Mouse (Mus musculus) neural tube, embryonic 12.5 days (tissue): ENCODE measurements around the gene Psmc3. TPM values are rescaled to one million over a fixed set of nuclear protein-coding genes. Genes with fewer than 3 reads are reported as not detected.

Experiments
- ATAC-seq: fragments of 200-750 bp; cut with Nextera tagmentation; 2 replicates; pipeline ENCODE4 v1.8.0; 2017; ENCODE audit warnings: low read depth, mild to moderate bottlenecking, moderate TSS enrichment, moderate library complexity; ENCODE audit not compliant: low FRiP score
- H3K27ac ChIP-seq: fragments of 300-500 bp; sonication (generic); 2 replicates; pipeline ENCODE4 v1.5.1; 2016
- H3K27me3 ChIP-seq: fragments of 300-500 bp; sonication (generic); replicated peaks from 2 replicates; pipeline ENCODE4 v1.6.1; 2016; ENCODE audit warnings: mild to moderate bottlenecking
- H3K36me3 ChIP-seq: fragments of 300-500 bp; sonication (generic); 2 replicates; pipeline ENCODE4 v1.6.1; 2016; ENCODE audit warnings: mild to moderate bottlenecking
- H3K4me1 ChIP-seq: fragments of 300-500 bp; sonication (generic); 2 replicates; pipeline ENCODE4 v1.6.1; 2016
- H3K4me2 ChIP-seq: fragments of 300-500 bp; sonication (generic); replicated peaks from 2 replicates; pipeline ENCODE4 v1.6.1; 2016; ENCODE audit warnings: mild to moderate bottlenecking
- H3K4me3 ChIP-seq: fragments of 300-500 bp; sonication (generic); 2 replicates; pipeline ENCODE4 v1.5.1; 2016
- H3K9ac ChIP-seq: fragments of 300-500 bp; sonication (generic); 2 replicates; pipeline ENCODE4 v1.6.1; 2016; ENCODE audit warnings: mild to moderate bottlenecking
- H3K9me3 ChIP-seq: fragments of 300-500 bp; sonication (generic); 2 replicates; pipeline ENCODE4 v1.6.1; 2016; ENCODE audit warnings: mild to moderate bottlenecking
- WGBS: fragments of 180-500 bp; shearing (Covaris S2); methylation state at CpG from one replicate; pipeline ENCODE4 v1.1.7; 2016; 5-methylcytosine and 5-hydroxymethylcytosine counted together
- polyA plus RNA-seq: library from polyadenylated mRNA; unstranded; fragments of >200 nt; fragmentation: Nextera tagmentation; extraction: Ambion mirVana; gene quantifications from 2 replicates; pipeline ENCODE4 v1.2.1, GENCODE M21; 2016

The Psmc3 gene
- polyA plus RNA-seq, 1 experiment from 2014 or later = 296 TPM

DNA sequence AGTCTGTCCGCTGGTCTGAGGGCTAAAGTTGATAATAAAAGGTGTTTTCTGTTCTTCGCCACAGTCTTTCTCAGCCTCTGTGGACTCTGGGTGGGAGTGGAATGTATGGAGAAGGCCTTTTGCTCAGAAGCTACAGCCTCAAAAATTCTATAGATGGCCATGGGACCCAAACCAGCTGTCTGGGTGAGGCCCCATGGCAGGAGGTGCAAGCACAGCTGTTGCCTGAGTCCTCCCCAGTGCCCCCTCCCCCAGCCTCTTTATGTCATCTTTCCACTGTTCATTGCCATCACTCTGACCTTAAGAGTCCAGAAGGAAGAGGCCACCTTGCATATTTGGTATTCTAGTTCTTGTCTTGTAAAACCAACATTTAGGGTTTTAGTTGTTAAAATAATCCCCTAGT is 5.6 kb downstream of the Psmc3 start:
- no peak for ATAC-seq
- Histone ChIP-seq H3K4me1 (peaks cover 10% of the 10 kb centered on the region), H3K4me2 (no peak overlapping the region), H3K9ac (no peak overlapping the region), H3K27me3 (no peaks in the 10 kb centered on the region), H3K36me3 (peaks cover 86% of the 10 kb centered on the region), H3K4me3 (no peak overlapping the region), H3K9me3 (no peaks in the 10 kb centered on the region), H3K27ac (no peak overlapping the region)
- WGBS = 93% methylated on average over 2 of the region's 2 CpGs

DNA sequence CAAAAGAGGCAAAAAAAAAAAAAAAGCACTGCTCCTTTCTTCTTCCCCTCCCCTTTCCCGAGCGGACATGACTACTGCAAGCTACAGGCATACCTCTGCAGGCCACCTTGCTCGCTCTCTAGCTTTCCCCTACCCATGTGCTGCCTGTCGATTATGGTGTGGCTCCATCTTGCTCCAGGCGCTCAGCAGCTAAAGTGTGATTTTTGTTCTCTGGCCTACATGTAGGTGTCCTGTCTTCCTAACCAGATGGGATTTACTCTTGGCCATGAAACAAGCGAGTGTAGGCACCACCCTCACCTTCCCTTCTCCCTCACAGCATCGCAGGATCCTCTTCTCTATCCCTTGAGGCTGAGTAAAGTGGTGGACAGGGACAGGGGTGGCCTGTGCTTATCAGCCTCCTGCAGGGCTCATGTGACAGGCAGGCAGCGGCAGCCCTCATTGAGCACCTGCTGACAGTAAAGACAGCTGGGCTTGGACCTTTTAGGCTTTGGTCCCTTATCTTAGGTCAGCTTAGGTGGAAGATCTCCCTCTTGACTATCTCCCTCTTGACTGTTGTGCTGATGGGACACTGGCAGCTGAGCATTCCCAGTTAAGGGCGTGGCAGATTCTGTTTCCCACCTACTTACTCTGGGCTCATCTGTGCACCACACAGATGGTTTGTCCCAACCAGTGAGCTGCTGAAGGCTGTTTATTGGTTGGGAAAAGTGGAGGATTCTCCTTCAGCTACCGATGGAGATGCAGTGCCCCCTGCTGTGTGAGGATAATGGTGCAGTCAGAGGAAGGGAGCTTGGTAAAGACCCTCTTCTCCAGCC is 6.9 kb downstream of the Psmc3 start:
- Histone ChIP-seq H3K27me3 (no peaks in the 10 kb centered on the region), H3K27ac (no peak overlapping the region), H3K4me3 (no peak overlapping the region), H3K4me1 (no peaks in the 10 kb centered on the region), H3K4me2 (no peak overlapping the region), H3K9ac (no peak overlapping the region), H3K9me3 (no peaks in the 10 kb centered on the region), H3K36me3 (peaks cover 87% of the 10 kb centered on the region)
- WGBS = 78% methylated on average over 10 of the region's 10 CpGs
- 0 out of 2 replicates have a peak, but pooled peaks have one; percentile 26 for ATAC-seq

DNA sequence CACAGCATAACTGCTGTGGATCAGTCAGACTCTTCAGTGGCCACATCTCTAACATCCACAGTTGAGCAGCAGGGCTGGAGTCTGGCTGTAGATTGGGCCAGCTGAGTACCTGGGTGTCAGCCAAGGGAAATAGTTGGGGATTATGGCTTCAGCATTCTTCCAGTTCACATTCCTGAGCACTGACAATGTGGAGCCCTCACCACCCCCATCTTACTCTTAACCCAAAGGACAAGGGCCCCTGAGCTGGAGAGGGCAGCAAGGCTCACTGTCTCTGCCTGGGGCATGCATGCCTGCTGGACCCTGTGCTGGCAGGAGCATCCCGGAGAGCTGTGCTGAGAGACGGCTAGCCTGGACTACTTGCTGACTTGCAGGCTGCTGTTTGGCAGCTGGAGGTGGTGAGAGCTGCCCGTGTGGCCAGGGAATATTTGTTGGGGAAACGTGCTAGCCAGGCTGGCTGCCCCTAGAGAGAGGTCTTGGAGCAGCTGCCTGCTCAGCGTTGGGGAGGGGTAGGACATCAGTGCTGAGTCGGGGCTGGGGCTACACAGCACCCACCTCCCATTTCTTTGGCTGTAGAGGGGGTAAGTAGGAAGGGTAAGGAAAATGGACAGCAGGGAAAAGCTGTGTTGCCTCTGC is 8.2 kb downstream of the Psmc3 start:
- Histone ChIP-seq H3K27ac (no peak overlapping the region), H3K27me3 (no peaks in the 10 kb centered on the region), H3K4me3 (no peak overlapping the region), H3K9ac (no peak overlapping the region), H3K9me3 (no peaks in the 10 kb centered on the region), H3K4me2 (no peak overlapping the region), H3K4me1 (no peaks in the 10 kb centered on the region), H3K36me3 (peaks cover 75% of the 10 kb centered on the region)
- WGBS = 85% methylated on average over 6 of the region's 6 CpGs
- ATAC-seq = no peak

DNA sequence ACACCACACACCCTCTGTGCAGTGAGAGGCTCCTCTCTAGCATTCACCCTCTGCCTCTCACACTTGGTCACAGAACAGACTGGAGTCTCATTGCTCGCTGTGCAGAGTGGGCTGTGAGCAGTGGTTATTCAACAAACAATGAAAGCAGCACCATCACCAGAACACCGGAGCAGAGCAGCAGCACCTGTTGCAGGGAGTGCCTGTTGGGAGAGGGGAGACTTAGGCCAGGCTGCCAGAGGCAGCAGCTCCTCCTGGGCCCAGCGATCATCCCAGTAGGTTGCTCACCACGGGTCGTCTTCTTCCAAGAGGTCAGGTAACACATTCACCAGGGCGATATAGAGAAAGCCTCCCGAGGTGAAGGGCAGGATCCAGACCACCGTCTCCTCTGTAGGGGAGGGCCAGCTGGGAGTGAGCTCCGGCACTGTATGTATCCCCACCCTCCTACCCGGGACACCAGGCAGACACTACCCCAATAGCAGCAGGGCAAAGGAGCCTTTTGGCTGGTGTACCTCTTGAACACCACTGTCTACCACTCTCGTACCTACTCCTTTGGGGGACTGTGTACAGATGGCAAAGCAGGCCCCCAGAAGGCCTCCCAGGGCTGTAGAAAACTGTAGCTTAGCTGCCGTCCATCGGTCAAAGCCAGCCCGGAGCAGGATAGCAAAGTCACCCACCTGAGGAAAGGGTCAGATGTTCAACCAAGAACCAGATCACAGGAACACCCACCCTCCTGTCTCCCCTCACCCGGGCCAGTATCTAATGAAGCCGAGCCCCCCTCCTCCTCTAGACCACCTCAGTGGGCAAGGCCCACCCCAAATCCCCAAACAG is 9.2 kb downstream of the Psmc3 start:
- Histone ChIP-seq H3K9ac (no peak overlapping the region), H3K4me1 (no peaks in the 10 kb centered on the region), H3K4me2 (no peak overlapping the region), H3K4me3 (no peak overlapping the region), H3K9me3 (no peaks in the 10 kb centered on the region), H3K27me3 (no peaks in the 10 kb centered on the region), H3K36me3 (peaks cover 65% of the 10 kb centered on the region), H3K27ac (no peak overlapping the region)
- no peak for ATAC-seq
- WGBS = 93% methylated on average over 16 of the region's 16 CpGs

DNA sequence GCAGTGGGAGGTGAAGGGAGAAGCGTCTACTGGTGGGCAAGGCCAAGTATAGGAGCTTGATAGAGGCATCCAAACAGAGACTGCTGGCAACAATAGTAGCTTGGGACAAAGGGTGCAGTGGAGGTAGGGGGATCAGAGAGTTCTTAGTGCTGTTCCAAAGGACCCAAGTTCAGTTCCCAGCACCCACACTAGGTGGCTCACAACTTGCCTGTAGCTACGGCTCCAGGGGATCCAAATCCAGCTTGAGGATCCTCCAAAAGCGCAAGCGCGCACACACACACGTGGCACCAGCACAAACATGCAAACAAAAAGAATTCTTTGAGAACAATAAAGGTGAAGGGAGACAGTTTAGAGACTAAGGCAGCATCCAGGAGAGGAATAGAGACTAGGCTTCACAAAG is 10.4 kb downstream of the Psmc3 start:
- no peak overlapping the region for H3K4me2 ChIP-seq
- no peak overlapping the region for H3K9ac ChIP-seq
- H3K9me3 ChIP-seq = no peaks in the 10 kb centered on the region
- no peak for ATAC-seq
- H3K4me3 ChIP-seq = no peak overlapping the region
- peaks cover 52% of the 10 kb centered on the region for H3K36me3 ChIP-seq
- H3K27me3 ChIP-seq = no peaks in the 10 kb centered on the region
- H3K4me1 ChIP-seq = peaks cover 10% of the 10 kb centered on the region
- WGBS = 85% methylated on average over 6 of the region's 6 CpGs
- H3K27ac ChIP-seq = no peak overlapping the region

DNA sequence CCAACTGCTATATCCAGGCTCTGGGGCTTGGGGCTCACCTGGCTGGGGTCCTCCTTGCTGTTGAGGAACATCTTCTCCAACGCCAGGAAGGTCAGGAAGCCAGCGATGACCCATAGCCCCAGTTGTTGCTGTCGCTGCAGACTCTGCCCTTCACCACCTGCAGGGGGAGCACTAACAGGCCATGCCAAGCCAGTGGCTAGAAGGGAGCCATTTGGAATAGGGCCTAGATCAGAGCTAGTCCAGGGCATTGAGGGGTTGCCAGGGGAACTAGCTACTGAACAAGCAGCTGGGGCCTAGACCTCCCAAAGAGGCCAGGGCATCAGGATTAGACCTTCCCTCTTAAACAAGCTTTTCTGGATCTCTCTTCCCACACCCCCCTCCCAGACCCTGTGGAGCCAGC is 11.7 kb downstream of the Psmc3 start:
- peaks cover 16% of the 10 kb centered on the region for H3K4me1 ChIP-seq
- H3K4me2 ChIP-seq = no peak overlapping the region
- no peaks in the 10 kb centered on the region for H3K9me3 ChIP-seq
- no peak for ATAC-seq
- 45% methylated on average over 3 of the region's 3 CpGs for WGBS
- H3K9ac ChIP-seq = no peak overlapping the region
- no peak overlapping the region for H3K4me3 ChIP-seq
- no peak overlapping the region for H3K27ac ChIP-seq
- H3K36me3 ChIP-seq = peaks cover 43% of the 10 kb centered on the region
- H3K27me3 ChIP-seq = no peaks in the 10 kb centered on the region

DNA sequence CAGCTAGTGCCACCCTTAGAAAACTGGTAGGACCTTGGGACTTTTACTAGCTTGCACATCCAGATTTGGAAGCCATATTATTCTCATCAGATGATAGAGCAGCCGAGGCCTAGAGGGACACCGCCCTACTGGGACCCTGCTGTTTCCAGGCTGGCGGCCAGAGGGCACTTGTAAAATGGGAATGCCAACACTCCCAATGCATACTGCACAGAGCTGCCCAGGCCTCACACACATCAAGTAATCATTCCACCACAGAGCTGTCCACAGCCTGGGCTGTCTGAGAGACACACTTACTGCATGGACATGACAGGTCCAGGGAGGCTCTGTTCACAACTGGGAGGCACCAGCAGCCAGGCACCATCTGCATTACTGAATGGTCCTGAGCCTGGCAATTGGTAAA is 12.6 kb downstream of the Psmc3 start:
- Histone ChIP-seq H3K27me3 (no peaks in the 10 kb centered on the region), H3K9ac (no peak overlapping the region), H3K4me1 (peaks cover 23% of the 10 kb centered on the region), H3K4me3 (no peak overlapping the region), H3K36me3 (peaks cover 34% of the 10 kb centered on the region), H3K4me2 (no peak overlapping the region), H3K27ac (no peak overlapping the region), H3K9me3 (no peaks in the 10 kb centered on the region)
- WGBS = 85% methylated on average over 3 of the region's 3 CpGs
- ATAC-seq = no peak

DNA sequence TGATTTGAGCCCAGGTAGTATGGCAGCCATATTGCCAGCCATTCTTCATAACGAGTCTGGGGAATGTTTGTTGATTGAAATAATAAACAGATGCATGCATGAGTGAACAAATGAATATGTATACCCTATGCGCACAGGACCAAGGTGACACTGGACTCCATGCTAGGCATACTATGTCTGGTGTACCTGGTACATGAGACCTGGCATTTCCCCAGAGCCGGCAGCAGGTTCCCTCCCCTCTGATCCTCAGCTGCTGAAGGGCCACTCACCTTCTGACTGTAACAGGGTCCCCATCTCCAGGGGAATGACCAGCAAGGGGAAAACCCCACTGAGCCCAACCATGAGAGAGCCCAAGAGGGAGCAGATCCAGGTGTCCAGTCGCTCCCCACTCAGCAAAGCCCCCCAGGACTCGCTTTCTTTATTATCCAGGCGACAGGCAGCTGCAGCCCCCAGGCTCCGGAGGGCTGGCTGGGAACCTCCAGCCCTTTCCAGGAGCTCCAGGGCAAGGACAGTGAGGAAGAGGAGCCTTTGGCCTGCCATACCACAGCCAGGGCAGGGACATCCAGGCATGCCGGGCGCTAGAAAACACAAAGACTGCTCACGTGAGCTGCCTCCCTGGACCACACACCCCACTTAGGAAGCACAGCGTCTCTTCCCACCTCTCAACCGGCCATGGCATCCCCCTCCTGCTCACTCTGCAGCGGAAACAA is 14.5 kb downstream of the Psmc3 start:
- Histone ChIP-seq H3K9ac (peak overlapping the region; percentile 21; the same call in 1 of the 2 replicates), H3K9me3 (no peaks in the 10 kb centered on the region), H3K4me2 (peak overlapping the region; percentile 82), H3K27ac (no peak overlapping the region), H3K4me1 (peaks cover 23% of the 10 kb centered on the region), H3K4me3 (0 out of 2 replicates have a peak overlapping the region, but pooled peaks have one; percentile 5), H3K36me3 (peaks cover 16% of the 10 kb centered on the region), H3K27me3 (no peaks in the 10 kb centered on the region)
- ATAC-seq = no peak
- WGBS = 62% methylated on average over 13 of the region's 13 CpGs

DNA sequence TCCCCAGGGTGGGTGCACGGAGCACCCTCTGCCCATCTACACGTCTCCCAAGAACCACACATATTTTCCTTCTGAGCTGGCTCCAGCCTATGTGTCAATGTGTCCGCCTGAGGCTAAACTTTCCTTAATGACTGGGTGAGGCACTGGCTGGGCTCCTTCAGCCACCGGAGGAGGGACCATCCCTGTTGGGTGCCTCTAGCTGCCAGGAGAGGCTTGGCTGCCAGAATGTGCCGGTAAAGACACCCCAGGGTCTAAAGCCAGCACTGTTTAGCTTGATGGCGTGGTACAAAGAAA is 15.0 kb downstream of the Psmc3 start:
- Histone ChIP-seq H3K9me3 (no peaks in the 10 kb centered on the region), H3K4me3 (0 out of 2 replicates have a peak overlapping the region, but pooled peaks have one; percentile 5), H3K4me2 (peak overlapping the region; percentile 82), H3K9ac (peak overlapping the region; percentile 21; the same call in 1 of the 2 replicates), H3K36me3 (peaks cover 11% of the 10 kb centered on the region), H3K27me3 (no peaks in the 10 kb centered on the region), H3K4me1 (peaks cover 23% of the 10 kb centered on the region), H3K27ac (no peak overlapping the region)
- no peak for ATAC-seq
- WGBS = 54% methylated on average over 6 of the region's 6 CpGs

DNA sequence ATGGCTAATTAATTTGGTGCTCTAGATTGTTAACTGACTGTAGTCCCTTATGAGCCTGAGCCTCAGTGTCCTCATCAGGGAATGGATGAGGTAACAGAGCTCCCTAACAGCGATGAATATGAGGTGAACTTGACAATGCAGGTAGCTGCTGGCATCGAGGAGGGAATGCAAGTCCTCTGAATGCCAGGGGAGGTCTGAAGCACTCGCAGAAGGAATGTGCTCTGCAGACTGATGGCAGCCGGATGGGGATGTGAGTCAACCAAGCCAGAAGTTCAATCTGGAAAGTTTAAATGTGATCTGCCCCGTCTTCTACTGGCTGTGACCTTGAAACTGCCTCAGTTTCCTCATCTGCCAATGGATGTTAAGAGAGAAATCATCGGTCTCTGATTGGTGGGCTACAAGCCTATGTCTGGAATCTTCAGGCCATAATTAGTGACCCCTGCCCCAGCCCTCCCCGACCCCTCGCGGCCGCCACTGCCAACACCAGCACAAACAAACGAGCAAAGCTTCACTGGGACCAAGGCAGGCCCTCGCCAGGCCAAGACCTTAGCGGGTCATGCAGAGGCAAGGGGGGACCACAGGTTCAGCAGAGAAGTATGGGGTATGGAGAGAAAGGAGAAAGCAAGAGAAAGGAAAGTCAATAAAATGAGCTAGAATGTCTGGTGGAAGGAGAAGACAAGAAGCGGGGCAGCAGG is 15.6 kb downstream of the Psmc3 start:
- H3K9me3 ChIP-seq = no peaks in the 10 kb centered on the region
- peak; percentile 11 for ATAC-seq
- peak overlapping the region; percentile 82 for H3K4me2 ChIP-seq
- H3K27me3 ChIP-seq = no peaks in the 10 kb centered on the region
- peak overlapping the region; percentile 50; the same call in 1 of the 2 replicates for H3K27ac ChIP-seq
- peaks cover 4% of the 10 kb centered on the region for H3K36me3 ChIP-seq
- peak overlapping the region; percentile 78 for H3K9ac ChIP-seq
- WGBS = 10% methylated on average over 14 of the region's 14 CpGs
- H3K4me1 ChIP-seq = peaks cover 23% of the 10 kb centered on the region
- H3K4me3 ChIP-seq = peak overlapping the region; percentile 69

DNA sequence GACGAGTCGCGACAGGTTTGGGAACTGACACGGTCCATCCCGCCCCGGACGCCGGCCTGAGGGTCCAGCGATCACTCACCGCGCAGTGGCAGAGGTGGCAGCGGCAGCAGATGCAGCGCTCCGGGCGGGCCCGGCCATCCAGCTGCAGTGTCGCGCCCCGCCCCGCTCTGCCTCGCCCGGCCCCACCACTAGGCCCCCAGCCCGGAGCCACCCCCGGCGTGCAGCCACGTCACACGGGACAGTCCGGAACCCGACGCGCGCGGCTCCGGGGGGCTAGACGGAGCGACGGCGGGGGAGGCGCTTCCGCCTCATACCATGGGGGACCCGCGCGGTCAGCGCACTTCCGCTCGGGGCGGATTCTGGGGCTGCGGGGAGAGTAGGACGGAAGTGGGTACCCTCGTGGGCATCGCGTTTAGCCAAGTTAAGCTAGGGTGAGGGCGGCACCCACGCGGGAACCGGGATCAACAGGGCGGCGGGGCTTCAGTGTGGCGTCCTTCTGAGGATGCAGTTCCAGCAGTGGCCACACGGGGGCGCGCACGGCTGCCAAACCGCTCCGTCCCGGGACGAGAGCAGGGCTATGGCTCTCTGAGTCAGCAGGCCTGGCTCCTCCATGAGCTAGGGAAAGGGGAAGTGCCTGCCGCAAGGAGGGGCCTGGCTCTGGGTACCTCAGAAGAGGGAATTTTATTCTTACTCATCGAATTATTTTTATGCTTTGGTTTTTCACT is 16.4 kb downstream of the Psmc3 start, which contains the start of gene Slc39a13:
TSS of gene Slc39a13 (minus strand) at position 342 of the 725 bp plus-strand sequence.
- WGBS = 1% methylated on average over 64 of the region's 69 CpGs
- H3K27me3 ChIP-seq = no peaks in the 10 kb centered on the region
- no peaks in the 10 kb centered on the region for H3K9me3 ChIP-seq
- H3K36me3 ChIP-seq = no peaks in the 10 kb centered on the region
- peak within 1 kb of the TSS; percentile 69 for H3K4me3 ChIP-seq
- ATAC-seq = peak; percentile 95
- H3K9ac ChIP-seq = peak within 1 kb of the TSS; percentile 78
- H3K4me2 ChIP-seq = peak within 1 kb of the TSS; percentile 82
- peak within 1 kb of the TSS; percentile 50 for H3K27ac ChIP-seq
- H3K4me1 ChIP-seq = peaks cover 23% of the 10 kb centered on the region
